Mouse (Mus musculus) cerebellum, adult 2 months (tissue): ENCODE measurements around the gene Pgghg.

Source experiments
- CTCF ChIP-seq: fragments of 200-500 bp; IDR thresholded peaks from 2 replicates; pipeline ENCODE4 v1.5.1; 2011; ENCODE audit warnings: low read depth, mild to moderate bottlenecking, control low read depth, low read length, moderate library complexity, borderline replicate concordance; ENCODE audit not compliant: insufficient read depth
- POLR2A ChIP-seq: fragments of 200-500 bp; IDR thresholded peaks from 2 replicates; pipeline ENCODE4 v1.6.1; 2011; ENCODE audit warnings: low read length, control low read depth, borderline replicate concordance; ENCODE audit not compliant: insufficient read depth

GRCm38 (mm10) chr7:140989022-140989421, 47.8 kb downstream of the Pgghg start:
- no peak for TF ChIP-seq POLR2A
- TF ChIP-seq CTCF = no peak
